Mouse (Mus musculus) thymus, adult 2 months (tissue): ENCODE measurements around the gene Chst11.

Source experiments
- CTCF ChIP-seq: fragments of 200-500 bp; IDR thresholded peaks from 2 replicates; pipeline ENCODE4 v1.5.1; 2012; ENCODE audit warnings: mild to moderate bottlenecking, control low read depth, low read length, moderate library complexity, borderline replicate concordance; ENCODE audit not compliant: control insufficient read depth, poor library complexity, insufficient read depth; ENCODE audit errors: extremely low read depth
- POLR2A ChIP-seq: fragments of 200-500 bp; IDR thresholded peaks from 2 replicates; pipeline ENCODE4 v1.6.1; 2012; ENCODE audit warnings: mild to moderate bottlenecking, low read length, control low read depth, moderate library complexity; ENCODE audit not compliant: control insufficient read depth, poor library complexity, insufficient read depth; ENCODE audit errors: extremely low read depth

DNA sequence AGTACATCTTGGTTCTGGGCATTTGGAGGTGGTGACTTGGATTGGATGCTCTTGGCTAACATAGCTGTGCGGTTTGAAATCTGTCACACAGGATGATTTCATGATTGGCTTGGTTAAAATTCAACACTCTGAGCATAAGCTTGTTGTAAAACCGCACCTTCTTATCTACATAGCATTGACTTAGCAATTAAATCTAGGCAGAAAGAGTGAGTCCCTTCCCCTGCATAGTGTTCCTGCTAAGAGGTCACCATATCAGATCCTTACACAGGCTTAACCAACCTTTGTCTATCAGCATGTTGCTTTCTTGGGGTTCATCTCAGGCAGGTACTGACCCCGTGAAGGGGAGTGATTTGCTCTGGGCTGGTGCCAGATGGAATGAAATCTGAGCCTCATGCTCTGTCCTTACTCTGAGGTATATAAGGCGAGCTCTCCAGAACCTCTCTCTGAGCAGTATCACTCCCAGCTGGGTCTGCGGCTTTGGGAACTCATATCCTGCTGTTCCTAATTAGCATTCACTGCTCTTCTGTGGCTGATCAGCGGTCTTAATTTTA is 10.6 kb upstream of the Chst11 start:
- TF ChIP-seq CTCF: no peak
- TF ChIP-seq POLR2A: no peak
